ENCODE assay signal across 23 mouse cellular contexts in genomic region chr5:21915973-21916372, GRCm38 (mm10). TPM values are rescaled to one million over a fixed set of nuclear protein-coding genes. Genes with fewer than 3 reads are reported as not detected.
DNase-seq lines count a peak whose midpoint lies in the region; ATAC-seq and TF ChIP-seq lines count a peak whose summit lies in the region.
"Had no signal": no experiment of that assay in that cellular context is flagged by ENCODE, and none has a peak within 500 bp of the region (broad histone marks: within the 10 kb centered on the region; RNA-seq: fewer than 3 reads in every experiment).

No protein-coding gene starts in this region.

- DNase-seq in heart, adult 2 months = no peak
- no peak for DNase-seq in heart, adult 9 months (ENCODE audit: low spot score in 2 of 2)
- DNase-seq in lung, postnatal 0 days (ENCODE audit: low spot score) = no peak
- DNase-seq in lung, postnatal 36 days = no peak
- peak; percentile 48 for DNase-seq in ES-CJ7 (ENCODE audit: low read depth, low spot score)
- peak; percentile 25 for DNase-seq in limb, embryonic 10.5 days (ENCODE audit: low spot score)
- no peak for DNase-seq in gastrocnemius, postnatal 10 days
- DNase-seq: adrenal gland, postnatal 25 days; cerebellum, postnatal 25 days; gastrocnemius, postnatal 36 days; kidney, postnatal 25 days; left cerebral cortex, postnatal 4 days; thymus, postnatal 14 days had no signal

- H3K9ac ChIP-seq in heart, adult 2 months (ENCODE audit: low read depth, low read length) = no peak overlapping the region
- H3K9ac ChIP-seq in lung, postnatal 0 days (replicated peaks; ENCODE audit: low read depth) = no peak overlapping the region
- H3K9ac ChIP-seq: embryonic facial prominence, embryonic 13.5 days; heart, embryonic 13.5 days had no signal

- H3K4me2 ChIP-seq in lung, postnatal 0 days (replicated peaks; ENCODE audit: low read depth, low read length) = no peak overlapping the region
- H3K4me2 ChIP-seq: embryonic facial prominence, embryonic 13.5 days; heart, embryonic 13.5 days had no signal

- no peak for TF ChIP-seq POLR2A in heart, adult 2 months (IDR thresholded peaks at IDR 0.05; ENCODE audit: insufficient read depth, low read depth, low read length)

- no peaks in the 10 kb centered on the region for H3K9me3 ChIP-seq in lung, postnatal 0 days (ENCODE audit: low read length)
- no peaks in the 10 kb centered on the region for H3K9me3 ChIP-seq in limb, embryonic 10.5 days (replicated peaks)
- H3K9me3 ChIP-seq: hindbrain, embryonic 10.5 days had no signal

- no peaks in the 10 kb centered on the region for H3K27me3 ChIP-seq in heart, adult 2 months (ENCODE audit: control insufficient read depth, insufficient read depth, low read length)
- H3K27me3 ChIP-seq in lung, postnatal 0 days (replicated peaks; ENCODE audit: insufficient read depth, low read length) = no peaks in the 10 kb centered on the region
- H3K27me3 ChIP-seq in limb, embryonic 10.5 days (ENCODE audit: low read depth, poor library complexity, severe bottlenecking) = no peaks in the 10 kb centered on the region
- H3K27me3 ChIP-seq: embryonic facial prominence, embryonic 13.5 days; heart, embryonic 13.5 days had no signal

- no peaks in the 10 kb centered on the region for H3K36me3 ChIP-seq in heart, adult 2 months (ENCODE audit: control insufficient read depth, insufficient read depth, low read length)
- no peaks in the 10 kb centered on the region for H3K36me3 ChIP-seq in lung, postnatal 0 days (ENCODE audit: insufficient read depth, low read length)
- no peaks in the 10 kb centered on the region for H3K36me3 ChIP-seq in limb, embryonic 10.5 days
- H3K36me3 ChIP-seq: embryonic facial prominence, embryonic 13.5 days; heart, embryonic 13.5 days; hindbrain, embryonic 10.5 days had no signal

- intact Hi-C loops in heart, adult 2 months (cut with DNase I) = no loop called here

- H3K27ac ChIP-seq in heart, adult 2 months = no peak overlapping the region
- no peak overlapping the region for H3K27ac ChIP-seq in lung, postnatal 0 days (ENCODE audit: low read length)
- no peak overlapping the region for H3K27ac ChIP-seq in limb, embryonic 10.5 days
- H3K27ac ChIP-seq: embryonic facial prominence, embryonic 13.5 days; heart, embryonic 13.5 days; hindbrain, embryonic 10.5 days had no signal

- H3K79me2 ChIP-seq in heart, adult 2 months (replicated peaks; ENCODE audit: control insufficient read depth, insufficient read depth, low read length) = no peaks in the 10 kb centered on the region

- no peak for TF ChIP-seq EP300 in heart, adult 2 months (IDR thresholded peaks at IDR 0.05; ENCODE audit: insufficient read depth, low read depth, low read length)
- TF ChIP-seq EP300 in lung, postnatal 0 days (IDR thresholded peaks at IDR 0.05) = no peak

- H3K4me1 ChIP-seq in heart, adult 2 months (ENCODE audit: control insufficient read depth, insufficient read depth, low read length) = no peaks in the 10 kb centered on the region
- no peaks in the 10 kb centered on the region for H3K4me1 ChIP-seq in lung, postnatal 0 days (ENCODE audit: insufficient read depth, low read depth, low read length)
- peaks cover 8% of the 10 kb centered on the region; the same call in 1 of the 2 replicates for H3K4me1 ChIP-seq in limb, embryonic 10.5 days
- H3K4me1 ChIP-seq: embryonic facial prominence, embryonic 13.5 days; heart, embryonic 13.5 days; hindbrain, embryonic 10.5 days had no signal

- ATAC-seq in lung, postnatal 0 days = no peak
- ATAC-seq in CD4-positive, CD25-positive, alpha-beta regulatory T cell, adult 4 months = no peak

- TF ChIP-seq CTCF in heart, adult 2 months (IDR thresholded peaks at IDR 0.05) = 0 out of 2 replicates have a peak, but pooled peaks have one; percentile 8
- TF ChIP-seq CTCF in lung, postnatal 0 days (IDR thresholded peaks at IDR 0.05) = peak; percentile 46

- H3K4me3 ChIP-seq in heart, adult 2 months = no peak overlapping the region
- no peak overlapping the region for H3K4me3 ChIP-seq in lung, postnatal 0 days (ENCODE audit: low read depth, low read length)
- H3K4me3 ChIP-seq in limb, embryonic 10.5 days = no peak overlapping the region
- H3K4me3 ChIP-seq: embryonic facial prominence, embryonic 13.5 days; heart, embryonic 13.5 days; hindbrain, embryonic 10.5 days had no signal

RNA-seq across cellular contexts. Expression of gene Slc26a5, which starts 50.6 kb away (rescaled TPM):
- total RNA-seq in heart, adult 2 months (2021) = not detected
- polyA plus RNA-seq in heart, adult 2 months (2012; rRNA removed) = not detected in 2 replicates
- not detected in 2 replicates for polyA plus RNA-seq in lung, postnatal 0 days (2015; fragmentation: Nextera tagmentation; extraction: Ambion mirVana)
- 0.05 TPM in 1 of 2 replicates, not detected in the other for polyA plus RNA-seq in limb, embryonic 10.5 days (2016; fragmentation: Nextera tagmentation; extraction: Ambion mirVana)
- polyA plus RNA-seq in CD4-positive, CD25-positive, alpha-beta regulatory T cell, adult 4 months (2017; shearing (Covaris generic)) = not detected
- total RNA-seq in gastrocnemius, postnatal 10 days (2021) = not detected
- total RNA-seq: adrenal gland, postnatal 25 days; gastrocnemius, postnatal 36 days; layer of hippocampus, postnatal 25 days; megakaryocyte progenitor cell, adult 5-6 weeks; monocyte, adult 5-6 weeks had no signal
- polyA plus RNA-seq: heart, embryonic 13.5 days; hindbrain, embryonic 10.5 days; intestine, embryonic 14.5 days; liver, embryonic 16.5 days; stomach, embryonic 14.5 days had no signal

Comparison
In these comparisons a context has a peak if more than half of its experiments do, and no peak if none do; other contexts are left out.
1. DNase-seq: peak in ES-CJ7 (single experiment) and limb, embryonic 10.5 days (single experiment); none in heart, adult 2 months (0 of 2), heart, adult 9 months (0 of 2), lung, postnatal 0 days (single experiment), lung, postnatal 36 days (single experiment) and gastrocnemius, postnatal 10 days (single experiment).